Mouse (Mus musculus) liver, postnatal 0 days (tissue): ENCODE measurements around the gene Ugt1a5.
"Not testable (repeated sequence)": the region's sequence is repeated elsewhere in the genome, so short reads cannot be mapped to it uniquely, and the experiment has no call there.

Experiments used
- CTCF ChIP-seq: sonication (generic); IDR thresholded peaks from 2 replicates; pipeline ENCODE4 v1.5.1; 2016; ENCODE audit warnings: antibody characterized with exemption, low read depth
- EP300 ChIP-seq: IDR thresholded peaks from 2 replicates; pipeline ENCODE4 v1.6.1; 2016; ENCODE audit warnings: antibody characterized with exemption, low read depth, mild to moderate bottlenecking

DNA sequence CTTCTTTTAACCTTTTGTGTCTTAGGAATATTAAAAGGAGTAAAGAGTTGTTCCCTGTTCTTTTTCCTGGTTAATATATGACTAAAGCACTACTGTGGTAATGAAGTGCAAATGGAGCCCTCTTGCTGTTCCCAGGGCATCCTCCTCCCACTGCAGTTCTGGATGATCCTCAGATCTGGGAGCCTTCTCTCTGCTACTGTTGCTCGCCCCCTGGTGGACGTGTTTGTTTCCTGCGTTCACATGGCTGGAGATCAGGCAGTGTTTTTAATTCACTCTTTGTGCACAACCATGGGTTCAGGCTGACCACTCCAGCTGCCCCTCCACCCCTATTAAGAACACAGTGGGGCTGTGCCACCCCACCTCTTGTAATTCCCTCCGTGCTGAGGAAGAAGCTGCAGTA lies 45.3 kb upstream of the Ugt1a5 start:
- not testable (repeated sequence) for TF ChIP-seq EP300
- peak; percentile 51 for TF ChIP-seq CTCF
